Mouse (Mus musculus): ENCODE measurements around the gene Cbs.

- TF ChIP-seq POLR2A (IDR thresholded peaks at IDR 0.05; ENCODE audit: insufficient read depth, low read length) (no peak), CTCF (IDR thresholded peaks at IDR 0.05; ENCODE audit: low read depth, low read length) (no peak), EP300 (IDR thresholded peaks at IDR 0.05; ENCODE audit: insufficient read depth, low read depth, low read length) (no peak)
Observed at GRCm38 (mm10) chr17:31633007-31633406, 4.0 kb downstream of the Cbs start.
